Mouse (Mus musculus) stomach, embryonic 16.5 days (tissue): ENCODE measurements around the gene Maea. TPM values are rescaled to one million over a fixed set of nuclear protein-coding genes. Genes with fewer than 3 reads are reported as not detected.

Source experiments
- ATAC-seq: fragments of 200-750 bp; cut with Nextera tagmentation; 2 replicates; pipeline ENCODE4 v1.8.0; 2017; ENCODE audit warnings: moderate number of reproducible peaks, moderate TSS enrichment; ENCODE audit not compliant: insufficient read depth, low FRiP score
- H3K27ac ChIP-seq: fragments of 300-500 bp; sonication (generic); 2 replicates; pipeline ENCODE4 v1.5.1; 2014; ENCODE audit warnings: low read length
- H3K27me3 ChIP-seq: fragments of 300-500 bp; sonication (generic); 2 replicates; pipeline ENCODE4 v1.6.1; 2014; ENCODE audit warnings: low read length, control low read depth, mixed read lengths; ENCODE audit not compliant: control insufficient read depth, insufficient read depth
- H3K36me3 ChIP-seq: fragments of 300-500 bp; sonication (generic); 2 replicates; pipeline ENCODE4 v1.6.1; 2014; ENCODE audit warnings: low read length; ENCODE audit not compliant: control insufficient read depth, insufficient read depth
- H3K4me1 ChIP-seq: fragments of 300-500 bp; sonication (generic); 2 replicates; pipeline ENCODE4 v1.6.1; 2014; ENCODE audit warnings: low read length, control low read depth, mixed read lengths; ENCODE audit not compliant: control insufficient read depth, insufficient read depth
- H3K4me2 ChIP-seq: fragments of 300-500 bp; sonication (generic); 2 replicates; pipeline ENCODE4 v1.6.1; 2014; ENCODE audit warnings: low read depth, low read length, mixed read lengths
- H3K4me3 ChIP-seq: fragments of 300-500 bp; sonication (generic); replicated peaks from 2 replicates; pipeline ENCODE4 v1.5.1; 2014; ENCODE audit warnings: mild to moderate bottlenecking, low read length
- H3K9ac ChIP-seq: fragments of 300-500 bp; sonication (generic); 2 replicates; pipeline ENCODE4 v1.6.1; 2014; ENCODE audit warnings: low read length
- H3K9me3 ChIP-seq: fragments of 300-500 bp; sonication (generic); replicated peaks from 2 replicates; pipeline ENCODE4 v1.6.1; 2016; ENCODE audit warnings: low read length, control low read depth; ENCODE audit not compliant: control insufficient read depth
- WGBS: fragments of 180-500 bp; shearing (Covaris S2); extraction: QIAGEN DNeasy Blood & Tissue Kit; methylation state at CpG from one replicate; pipeline ENCODE4 v1.1.7; 2014; 5-methylcytosine and 5-hydroxymethylcytosine counted together
- polyA plus RNA-seq: library from polyadenylated mRNA; unstranded; fragments of >200 nt; fragmentation: Nextera tagmentation; extraction: Ambion mirVana; gene quantifications from 2 replicates; pipeline ENCODE4 v1.2.1, GENCODE M21; 2015

Gene Maea
- polyA plus RNA-seq, 1 experiment from 2014 or later: 111 TPM

GRCm38 (mm10) chr5:33400819-33401218, 65.5 kb downstream of the Maea start:
- Histone ChIP-seq H3K27me3 (no peaks in the 10 kb centered on the region), H3K36me3 (no peaks in the 10 kb centered on the region), H3K4me1 (no peaks in the 10 kb centered on the region), H3K9ac (no peak overlapping the region), H3K4me2 (no peak overlapping the region), H3K9me3 (no peaks in the 10 kb centered on the region), H3K27ac (no peak overlapping the region), H3K4me3 (no peak overlapping the region)
- no peak for ATAC-seq
- WGBS: 57% methylated on average over 12 of the region's 12 CpGs

GRCm38 (mm10) chr5:33420313-33420712, 85.0 kb downstream of the Maea start:
- Histone ChIP-seq H3K9ac (no peak overlapping the region), H3K4me2 (no peak overlapping the region), H3K9me3 (no peaks in the 10 kb centered on the region), H3K27ac (no peak overlapping the region), H3K36me3 (no peaks in the 10 kb centered on the region), H3K4me3 (no peak overlapping the region), H3K27me3 (no peaks in the 10 kb centered on the region), H3K4me1 (no peaks in the 10 kb centered on the region)
- 64% methylated on average over 3 of the region's 3 CpGs for WGBS
- no peak for ATAC-seq

Other genes with a start within 250 kb of the Maea start
- gene Slc5a1, start 231.3 kb upstream of the Maea start, polyA plus RNA-seq: 14.1 and 19.6 TPM in 2 replicates
- 60.9 and 73.3 TPM in 2 replicates for gene Spon2, start 117.1 kb upstream of the Maea start, polyA plus RNA-seq
- gene Ctbp1, start 60.5 kb upstream of the Maea start, polyA plus RNA-seq: 221 TPM in 2 replicates
- 9.5 and 9.8 TPM in 2 replicates for gene Uvssa, start 43.0 kb downstream of the Maea start, polyA plus RNA-seq
- not detected in 2 replicates for gene Nkx1-1, start 98.5 kb downstream of the Maea start, polyA plus RNA-seq